Mouse (Mus musculus) neural tube, embryonic 12.5 days (tissue): ENCODE results near the gene Ugt1a2. TPM values are rescaled to one million over a fixed set of nuclear protein-coding genes. Genes with fewer than 3 reads are reported as not detected.

Source experiments
- ATAC-seq: fragments of 200-750 bp; cut with Nextera tagmentation; 2 replicates; pipeline ENCODE4 v1.8.0; 2017; ENCODE audit warnings: low read depth, mild to moderate bottlenecking, moderate TSS enrichment, moderate library complexity; ENCODE audit not compliant: low FRiP score
- H3K27ac ChIP-seq: fragments of 300-500 bp; sonication (generic); 2 replicates; pipeline ENCODE4 v1.5.1; 2016
- H3K27me3 ChIP-seq: fragments of 300-500 bp; sonication (generic); replicated peaks from 2 replicates; pipeline ENCODE4 v1.6.1; 2016; ENCODE audit warnings: mild to moderate bottlenecking
- H3K36me3 ChIP-seq: fragments of 300-500 bp; sonication (generic); 2 replicates; pipeline ENCODE4 v1.6.1; 2016; ENCODE audit warnings: mild to moderate bottlenecking
- H3K4me1 ChIP-seq: fragments of 300-500 bp; sonication (generic); 2 replicates; pipeline ENCODE4 v1.6.1; 2016
- H3K4me2 ChIP-seq: fragments of 300-500 bp; sonication (generic); replicated peaks from 2 replicates; pipeline ENCODE4 v1.6.1; 2016; ENCODE audit warnings: mild to moderate bottlenecking
- H3K4me3 ChIP-seq: fragments of 300-500 bp; sonication (generic); 2 replicates; pipeline ENCODE4 v1.5.1; 2016
- H3K9ac ChIP-seq: fragments of 300-500 bp; sonication (generic); 2 replicates; pipeline ENCODE4 v1.6.1; 2016; ENCODE audit warnings: mild to moderate bottlenecking
- H3K9me3 ChIP-seq: fragments of 300-500 bp; sonication (generic); 2 replicates; pipeline ENCODE4 v1.6.1; 2016; ENCODE audit warnings: mild to moderate bottlenecking
- WGBS: fragments of 180-500 bp; shearing (Covaris S2); methylation state at CpG from one replicate; pipeline ENCODE4 v1.1.7; 2016; 5-methylcytosine and 5-hydroxymethylcytosine counted together
- polyA plus RNA-seq: library from polyadenylated mRNA; unstranded; fragments of >200 nt; fragmentation: Nextera tagmentation; extraction: Ambion mirVana; gene quantifications from 2 replicates; pipeline ENCODE4 v1.2.1, GENCODE M21; 2016

The Ugt1a2 gene
- polyA plus RNA-seq, 1 experiment from 2014 or later = not detected

DNA sequence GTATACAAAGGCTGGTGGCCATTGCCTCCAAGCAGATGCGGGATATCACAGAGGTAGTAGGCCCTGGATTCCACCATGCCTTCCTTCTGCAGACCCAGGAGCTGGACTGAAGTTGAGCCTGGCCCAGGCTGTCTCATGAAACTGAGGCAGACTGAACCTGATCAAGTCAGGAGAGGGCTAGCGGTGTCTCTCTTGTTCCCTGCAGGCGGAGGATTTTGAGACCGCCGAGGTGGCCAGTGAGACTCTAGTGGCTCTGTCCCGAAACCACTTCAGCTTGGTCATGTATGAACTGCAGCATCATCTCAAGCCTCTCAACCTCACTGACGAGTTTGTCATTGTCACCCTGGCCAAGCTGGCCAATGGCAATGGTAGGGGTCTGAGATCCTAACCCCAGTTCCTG is 30.0 kb downstream of the Ugt1a2 start:
- no peaks in the 10 kb centered on the region for H3K36me3 ChIP-seq
- no peak overlapping the region for H3K27ac ChIP-seq
- no peaks in the 10 kb centered on the region for H3K4me1 ChIP-seq
- 71% methylated on average over 7 of the region's 7 CpGs for WGBS
- H3K27me3 ChIP-seq = no peaks in the 10 kb centered on the region
- ATAC-seq = no peak
- H3K9me3 ChIP-seq = peaks cover 98% of the 10 kb centered on the region
- H3K4me3 ChIP-seq = no peak overlapping the region
- H3K9ac ChIP-seq = no peak overlapping the region
- H3K4me2 ChIP-seq = no peak overlapping the region

GRCm38 (mm10) chr1:88230981-88231802 is 30.8 kb downstream of the Ugt1a2 start:
- no peak for ATAC-seq
- Histone ChIP-seq H3K4me1 (no peaks in the 10 kb centered on the region), H3K27ac (no peak overlapping the region), H3K4me3 (no peak overlapping the region), H3K36me3 (no peaks in the 10 kb centered on the region), H3K9me3 (peaks cover 99% of the 10 kb centered on the region), H3K9ac (no peak overlapping the region), H3K4me2 (no peak overlapping the region), H3K27me3 (no peaks in the 10 kb centered on the region)
- 77% methylated on average over 6 of the region's 6 CpGs for WGBS

GRCm38 (mm10) chr1:88231803-88232499 is 31.6 kb downstream of the Ugt1a2 start:
- Histone ChIP-seq H3K9ac (no peak overlapping the region), H3K9me3 (peaks cover 97% of the 10 kb centered on the region), H3K27me3 (no peaks in the 10 kb centered on the region), H3K36me3 (no peaks in the 10 kb centered on the region), H3K4me3 (no peak overlapping the region), H3K4me1 (no peaks in the 10 kb centered on the region), H3K4me2 (no peak overlapping the region), H3K27ac (no peak overlapping the region)
- WGBS = 69% methylated on average over 7 of the region's 7 CpGs
- no peak for ATAC-seq

DNA sequence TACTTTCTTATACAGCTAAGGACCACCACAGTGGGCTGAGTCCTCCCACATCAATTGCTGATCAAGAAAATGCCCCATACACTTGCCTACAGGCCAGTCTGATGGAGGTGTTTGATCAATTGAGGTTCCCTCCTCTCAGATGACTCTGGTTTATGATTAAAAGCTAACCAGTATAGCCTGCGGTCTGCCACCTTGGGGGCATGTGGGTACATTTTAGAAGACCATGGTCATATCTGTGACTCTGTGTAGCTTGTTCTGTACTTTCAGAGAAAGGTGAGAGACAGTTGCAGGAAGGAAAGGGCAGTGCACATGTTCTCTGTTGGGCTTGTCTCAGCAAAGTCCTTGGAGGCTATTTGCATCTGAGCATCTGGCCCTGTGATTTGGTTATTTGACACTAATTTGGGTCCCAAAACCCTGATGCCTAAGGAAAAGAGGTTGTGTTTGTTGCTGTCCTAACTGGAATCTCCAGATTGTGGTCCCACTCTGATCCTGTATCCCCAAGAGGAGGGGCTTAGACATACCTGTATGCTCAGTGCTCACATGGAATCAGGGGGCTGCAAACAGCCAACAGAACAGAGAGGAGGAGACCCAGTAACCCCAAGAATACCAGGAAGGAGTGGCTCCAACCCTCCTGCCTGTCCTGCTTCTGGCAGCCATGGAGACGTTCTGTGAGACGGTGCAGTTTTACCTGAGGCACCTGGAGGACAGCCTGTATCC is 32.4 kb downstream of the Ugt1a2 start:
- Histone ChIP-seq H3K9ac (no peak overlapping the region), H3K36me3 (no peaks in the 10 kb centered on the region), H3K4me1 (no peaks in the 10 kb centered on the region), H3K27ac (no peak overlapping the region), H3K4me3 (no peak overlapping the region), H3K4me2 (no peak overlapping the region), H3K27me3 (no peaks in the 10 kb centered on the region), H3K9me3 (peaks cover 97% of the 10 kb centered on the region)
- WGBS = 54% methylated on average over 3 of the region's 3 CpGs
- no peak for ATAC-seq

DNA sequence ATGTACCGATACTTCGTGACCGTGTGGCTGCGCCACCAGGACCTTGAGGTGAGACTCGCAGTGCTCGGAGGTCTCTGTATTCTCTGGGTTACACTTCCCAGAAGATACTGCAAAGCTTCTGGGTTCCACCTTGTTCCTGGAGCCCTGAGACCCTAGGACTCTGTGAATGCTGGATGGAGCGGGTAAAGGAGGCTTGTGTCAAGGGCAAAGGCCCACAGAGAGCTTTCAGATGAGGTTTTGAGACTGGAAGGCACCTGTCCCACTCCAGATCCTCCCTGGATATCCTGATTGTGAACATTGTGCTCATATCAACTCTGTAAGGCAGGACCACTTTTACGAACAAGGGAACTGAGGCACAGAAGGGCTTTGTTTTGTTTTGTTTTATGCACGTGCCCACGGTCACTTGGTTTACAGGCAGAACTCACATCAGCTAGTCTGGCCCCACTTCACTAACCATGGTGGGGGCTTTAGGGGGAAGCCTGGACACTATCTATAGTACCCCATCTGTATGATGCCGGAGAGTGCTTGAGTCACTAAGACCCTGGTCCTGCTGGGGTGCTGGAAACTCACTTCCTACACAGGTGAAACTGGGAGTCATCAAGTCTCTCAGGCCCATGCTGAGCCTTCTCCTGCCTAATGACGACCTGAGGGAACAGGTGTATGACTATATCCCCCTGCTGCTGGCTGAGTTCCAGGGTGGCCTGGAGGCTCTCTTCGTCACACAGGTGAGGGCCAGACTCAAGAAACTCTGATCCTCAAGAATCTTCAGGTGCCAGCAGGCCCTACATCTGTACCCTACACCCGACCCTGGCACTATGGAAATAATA is 33.2 kb downstream of the Ugt1a2 start:
- H3K36me3 ChIP-seq = no peaks in the 10 kb centered on the region
- 71% methylated on average over 14 of the region's 14 CpGs for WGBS
- H3K27ac ChIP-seq = no peak overlapping the region
- no peaks in the 10 kb centered on the region for H3K27me3 ChIP-seq
- no peak overlapping the region for H3K9ac ChIP-seq
- H3K9me3 ChIP-seq = peaks cover 97% of the 10 kb centered on the region
- no peaks in the 10 kb centered on the region for H3K4me1 ChIP-seq
- H3K4me2 ChIP-seq = no peak overlapping the region
- H3K4me3 ChIP-seq = no peak overlapping the region
- ATAC-seq = no peak

DNA sequence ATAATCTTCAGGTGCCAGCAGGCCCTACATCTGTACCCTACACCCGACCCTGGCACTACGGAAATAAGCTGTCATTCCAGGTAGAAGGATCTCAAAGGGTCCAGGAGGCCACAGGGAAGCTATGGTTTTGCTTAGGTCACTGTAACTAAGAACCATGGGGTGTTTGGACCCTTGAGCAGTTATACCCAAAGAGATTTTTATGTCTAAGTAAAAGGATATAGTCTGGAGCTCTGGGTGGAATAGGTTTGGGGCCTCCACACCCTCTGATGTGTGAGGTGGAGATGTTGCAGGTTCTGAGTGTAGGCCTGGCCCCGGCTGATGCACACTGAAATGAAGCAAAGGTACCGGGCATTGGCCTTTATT is 33.8 kb downstream of the Ugt1a2 start:
- H3K9ac ChIP-seq = no peak overlapping the region
- peaks cover 97% of the 10 kb centered on the region for H3K9me3 ChIP-seq
- H3K4me2 ChIP-seq = no peak overlapping the region
- no peaks in the 10 kb centered on the region for H3K36me3 ChIP-seq
- H3K27ac ChIP-seq = no peak overlapping the region
- H3K4me1 ChIP-seq = no peaks in the 10 kb centered on the region
- WGBS = 68% methylated on average over 4 of the region's 4 CpGs
- ATAC-seq = no peak
- no peaks in the 10 kb centered on the region for H3K27me3 ChIP-seq
- no peak overlapping the region for H3K4me3 ChIP-seq

GRCm38 (mm10) chr1:88234646-88235045 is 34.2 kb downstream of the Ugt1a2 start:
- no peak for ATAC-seq
- Histone ChIP-seq H3K27ac (no peak overlapping the region), H3K4me3 (no peak overlapping the region), H3K9me3 (peaks cover 97% of the 10 kb centered on the region), H3K36me3 (no peaks in the 10 kb centered on the region), H3K9ac (no peak overlapping the region), H3K4me1 (no peaks in the 10 kb centered on the region), H3K27me3 (no peaks in the 10 kb centered on the region), H3K4me2 (no peak overlapping the region)
- 44% methylated on average over 5 of the region's 5 CpGs for WGBS

- H3K4me1 ChIP-seq = no peaks in the 10 kb centered on the region
- 63% methylated on average over 11 of the region's 11 CpGs for WGBS
- no peaks in the 10 kb centered on the region for H3K36me3 ChIP-seq
- ATAC-seq = no peak
- H3K9ac ChIP-seq = no peak overlapping the region
- H3K9me3 ChIP-seq = peaks cover 97% of the 10 kb centered on the region
- no peak overlapping the region for H3K4me3 ChIP-seq
- H3K27ac ChIP-seq = no peak overlapping the region
- H3K4me2 ChIP-seq = no peak overlapping the region
- no peaks in the 10 kb centered on the region for H3K27me3 ChIP-seq
These were observed 34.9 kb downstream of the Ugt1a2 start for GRCm38 (mm10) chr1:88235046-88235893.

GRCm38 (mm10) chr1:88235894-88236415 is 35.6 kb downstream of the Ugt1a2 start:
- ATAC-seq = no peak
- WGBS = 69% methylated on average over 4 of the region's 4 CpGs
- Histone ChIP-seq H3K27ac (no peak overlapping the region), H3K36me3 (no peaks in the 10 kb centered on the region), H3K4me2 (no peak overlapping the region), H3K4me1 (no peaks in the 10 kb centered on the region), H3K9ac (no peak overlapping the region), H3K4me3 (no peak overlapping the region), H3K27me3 (no peaks in the 10 kb centered on the region), H3K9me3 (peaks cover 97% of the 10 kb centered on the region)

DNA sequence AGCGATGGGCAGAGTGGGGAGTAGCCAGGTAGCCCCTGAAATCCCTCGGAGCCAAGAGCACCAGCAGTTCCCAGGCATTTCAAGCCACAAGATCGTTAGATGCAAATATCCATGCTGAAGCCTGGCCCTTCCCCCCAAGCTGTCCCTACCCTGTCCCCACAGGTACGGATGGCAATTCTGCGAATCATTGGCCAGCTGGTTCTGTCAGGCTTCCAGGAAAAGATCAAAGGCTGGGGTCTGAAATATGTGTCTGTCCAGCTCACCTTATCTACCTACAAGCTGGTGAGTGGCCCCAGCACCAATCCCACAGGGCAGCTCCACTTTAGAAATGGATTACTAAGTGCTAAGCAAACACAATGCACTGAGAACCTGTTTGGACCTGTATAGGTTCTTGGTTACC is 36.9 kb downstream of the Ugt1a2 start:
- WGBS = 81% methylated on average over 5 of the region's 5 CpGs
- no peak overlapping the region for H3K27ac ChIP-seq
- H3K4me1 ChIP-seq = no peaks in the 10 kb centered on the region
- ATAC-seq = no peak
- H3K27me3 ChIP-seq = no peaks in the 10 kb centered on the region
- H3K9ac ChIP-seq = no peak overlapping the region
- no peak overlapping the region for H3K4me2 ChIP-seq
- no peaks in the 10 kb centered on the region for H3K36me3 ChIP-seq
- H3K9me3 ChIP-seq = peaks cover 95% of the 10 kb centered on the region
- no peak overlapping the region for H3K4me3 ChIP-seq

DNA sequence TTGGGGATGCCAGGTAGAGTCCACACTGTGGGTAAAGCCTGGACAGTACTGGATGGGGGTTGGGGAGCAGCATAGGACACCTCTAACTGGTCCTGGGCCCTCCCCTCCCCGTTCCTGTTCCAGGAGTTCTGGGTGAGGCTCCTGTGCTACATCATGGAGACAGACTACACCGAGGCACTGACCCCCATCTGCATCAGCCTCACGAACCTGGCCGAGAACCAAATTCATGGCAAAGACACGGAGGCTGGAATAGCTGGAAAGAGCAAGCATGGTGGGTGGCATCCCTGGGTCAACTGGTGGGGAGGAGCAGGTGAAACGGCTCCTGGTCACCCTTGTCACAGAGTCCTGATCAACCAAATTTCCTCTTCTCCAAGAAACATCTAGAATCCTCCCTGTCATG is 38.4 kb downstream of the Ugt1a2 start:
- Histone ChIP-seq H3K4me2 (no peak overlapping the region), H3K9ac (no peak overlapping the region), H3K36me3 (no peaks in the 10 kb centered on the region), H3K4me1 (no peaks in the 10 kb centered on the region), H3K9me3 (peaks cover 93% of the 10 kb centered on the region), H3K27me3 (no peaks in the 10 kb centered on the region), H3K4me3 (no peak overlapping the region), H3K27ac (no peak overlapping the region)
- ATAC-seq = no peak
- WGBS = 80% methylated on average over 6 of the region's 6 CpGs
